Mouse (Mus musculus) embryonic fibroblast, embryonic 13.5 days (primary cell): Measurements from ENCODE around the gene Hoxb5.

ENCODE experiments used
- CTCF ChIP-seq: IDR thresholded peaks from 2 replicates; pipeline ENCODE4 v1.5.1; 2011; ENCODE audit warnings: mild to moderate bottlenecking, control low read depth, low read length, moderate library complexity, borderline replicate concordance; ENCODE audit not compliant: insufficient read depth
- POLR2A ChIP-seq: IDR thresholded peaks from 2 replicates; pipeline ENCODE4 v1.6.1; 2011; ENCODE audit warnings: low read depth, mild to moderate bottlenecking, control low read depth, low read length, moderate library complexity

DNA sequence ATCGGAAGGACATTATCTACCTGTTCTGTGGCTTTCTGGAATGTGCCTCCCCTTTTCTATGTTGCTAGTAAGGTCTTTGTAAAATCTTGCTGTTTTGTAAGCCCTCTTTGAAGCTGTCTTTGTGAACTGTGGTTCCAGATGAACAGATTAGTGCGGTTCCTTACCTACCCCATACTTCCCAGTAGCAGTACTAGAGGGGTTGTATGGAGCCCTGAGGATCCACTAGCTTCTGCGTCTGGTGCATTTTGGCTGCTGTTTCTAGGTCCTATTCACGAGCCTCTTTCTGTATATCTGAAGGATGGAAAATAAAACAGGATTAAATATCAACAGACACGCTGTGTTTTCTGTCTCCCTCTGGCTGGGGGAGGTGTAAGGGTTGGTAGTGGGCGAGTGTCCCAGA lies 13.3 kb upstream of the Hoxb5 start:
- TF ChIP-seq CTCF: no peak
- TF ChIP-seq POLR2A: no peak
